Mouse (Mus musculus) erythroblast, embryonic 14.5 days (primary cell): ENCODE results near the gene Tspan13.

Source experiments
- GATA1 ChIP-seq: IDR thresholded peaks from 2 replicates; pipeline ENCODE4 v1.6.1; 2012; ENCODE audit warnings: low read length, inconsistent platforms, mixed read lengths
- TAL1 ChIP-seq: IDR thresholded peaks from 3 replicates; pipeline ENCODE4 v1.6.1; 2012; ENCODE audit warnings: low read length, inconsistent platforms, mixed read lengths

DNA sequence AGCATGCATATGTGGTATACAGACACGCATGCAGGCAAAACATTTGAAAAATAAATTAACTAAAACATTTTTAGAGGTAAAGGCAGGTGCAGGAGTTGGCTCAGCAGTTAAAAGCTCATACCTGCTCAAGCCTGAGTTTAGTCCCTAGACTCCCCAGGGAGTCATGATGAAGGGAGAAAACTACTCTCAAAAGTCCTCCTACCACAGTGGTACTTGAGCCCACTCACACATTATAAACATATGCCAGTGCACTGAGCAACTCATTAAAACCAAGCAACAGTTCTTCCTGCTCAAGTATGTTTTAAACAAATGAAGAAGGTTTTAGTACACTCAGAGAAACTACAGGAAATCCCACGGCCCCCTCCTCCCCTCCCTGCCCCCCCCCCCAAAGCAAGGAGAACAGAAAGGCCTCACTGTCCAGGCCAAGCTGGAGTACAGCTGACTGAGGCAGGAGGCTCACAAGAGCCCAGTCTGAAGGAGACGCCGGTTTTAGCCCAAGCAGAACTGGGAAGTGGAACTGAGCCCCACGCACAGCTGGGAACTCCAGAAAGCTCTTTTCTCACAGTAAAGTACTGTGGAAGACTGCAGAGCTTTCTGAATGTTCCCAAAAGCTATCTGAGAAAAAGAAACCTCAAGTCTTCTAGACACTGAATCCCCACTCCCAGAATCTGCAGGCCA is 13.2 kb downstream of the Tspan13 start:
- TF ChIP-seq GATA1 (no peak), TAL1 (no peak)
